Mouse (Mus musculus): ENCODE results near the gene Thtpa.
A peak's percentile ranks its signal among the peaks of the same experiment; 100 is the strongest.

The Thtpa gene

DNA sequence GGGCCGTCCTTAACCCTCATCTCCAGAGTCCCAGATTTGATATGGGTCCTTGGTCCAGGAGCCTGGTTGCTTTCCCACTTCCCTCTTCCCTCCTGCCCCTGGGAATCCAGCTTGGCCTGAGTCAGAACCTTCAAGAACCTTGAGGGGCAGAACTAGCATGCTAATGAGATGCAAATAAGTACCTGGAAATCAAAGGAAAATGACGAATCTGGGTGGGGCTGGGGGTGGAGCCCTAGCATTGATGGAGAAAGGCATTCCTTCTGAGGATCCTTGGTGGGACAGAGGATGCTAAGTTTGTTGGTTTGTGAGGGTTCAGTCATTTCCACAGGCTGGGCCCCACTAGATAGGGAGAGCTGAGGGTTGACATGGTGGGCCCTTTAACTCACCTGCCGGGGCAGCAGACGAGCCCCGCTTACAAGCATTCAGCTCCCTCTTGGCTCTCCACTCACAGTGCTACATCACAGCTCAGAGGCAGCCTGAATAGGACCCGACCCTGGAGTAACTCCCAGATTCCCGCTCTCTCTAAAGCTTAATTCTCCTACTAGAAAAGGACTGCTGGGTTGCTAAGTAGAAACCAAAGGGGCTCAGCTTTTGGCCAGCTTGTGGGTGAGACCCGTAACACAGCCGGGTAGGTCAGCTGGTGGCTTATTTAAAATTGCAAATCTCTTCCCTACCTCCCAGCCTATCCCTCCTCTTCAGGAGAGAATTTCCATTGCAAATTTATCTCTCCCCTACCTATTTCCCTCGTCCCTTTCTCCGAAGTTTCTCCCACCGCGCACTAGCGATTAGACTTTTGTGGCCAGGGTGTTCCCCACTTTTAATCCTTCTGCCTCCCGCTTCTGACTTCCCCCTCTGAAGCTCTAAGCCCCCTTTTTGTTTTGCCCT is 16.9 kb upstream of the Thtpa start:
- DNase-seq (ENCODE audit: low read depth, low spot score), result no peak

DNA sequence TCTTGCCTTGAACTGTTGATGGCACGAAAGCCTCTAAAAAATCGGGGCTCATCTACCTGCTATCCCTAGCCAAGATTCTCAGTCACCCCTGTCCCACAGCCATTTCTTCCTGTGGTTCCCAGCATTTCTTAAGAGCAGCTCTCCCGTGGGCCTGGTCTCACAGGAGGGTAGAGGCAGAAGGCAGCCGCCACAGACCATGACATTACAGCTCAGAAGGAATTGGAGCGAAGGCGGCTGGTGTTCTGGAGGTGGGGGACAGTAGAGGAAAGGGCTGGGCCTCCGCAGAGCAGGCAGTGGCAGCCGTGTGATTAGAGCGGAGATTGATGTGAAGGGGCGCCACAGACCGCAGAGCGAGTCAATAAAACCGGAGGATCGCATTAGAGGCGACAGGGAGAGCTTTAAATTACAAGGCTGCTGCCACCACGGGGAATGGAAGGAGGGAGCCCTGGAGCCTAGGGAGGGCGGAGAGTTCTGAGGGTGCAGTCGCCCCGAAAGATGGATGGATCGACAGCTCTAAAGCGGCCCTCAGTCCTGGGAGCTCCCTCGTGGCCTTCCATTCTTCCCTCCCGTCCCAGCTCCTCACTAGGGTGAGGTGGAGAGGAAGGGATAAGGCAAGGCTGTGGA is 16.1 kb upstream of the Thtpa start:
- no peak for DNase-seq (ENCODE audit: low read depth, low spot score)

DNA sequence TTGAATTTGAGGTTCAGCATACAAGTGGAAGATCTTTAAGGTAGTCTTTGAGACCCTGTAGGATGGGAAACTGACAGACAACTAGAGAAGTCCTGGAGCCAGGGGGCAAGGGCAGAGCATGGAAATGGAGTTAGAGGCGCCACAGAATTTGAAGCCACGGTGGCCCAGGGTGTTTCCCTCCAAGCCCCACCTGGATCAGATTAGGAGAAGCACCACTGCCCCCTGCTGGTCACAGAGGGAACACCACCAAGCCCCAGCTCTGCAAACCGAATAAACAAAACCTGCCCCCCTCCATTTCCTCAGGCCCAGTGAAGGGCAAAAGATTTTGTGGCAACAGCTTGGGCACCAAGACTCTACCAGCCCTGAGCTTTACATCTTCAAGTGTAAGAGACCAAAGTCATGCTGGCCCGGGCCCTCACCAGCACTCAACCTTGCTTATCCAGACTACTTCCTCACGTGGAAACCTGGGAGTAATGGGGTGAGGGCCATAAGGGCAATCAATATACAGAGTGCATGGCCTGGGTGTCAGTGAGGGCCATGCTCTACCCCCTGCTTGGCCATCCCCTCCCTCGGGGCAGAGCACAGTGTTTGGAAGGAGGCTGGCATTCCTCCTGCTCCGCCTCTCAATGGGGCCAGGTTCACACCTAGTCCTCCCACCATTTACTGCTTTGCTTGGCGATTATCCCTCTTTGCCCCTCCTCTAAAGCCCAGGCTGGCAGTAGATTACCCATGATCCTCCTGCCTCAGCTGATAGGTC is 15.2 kb upstream of the Thtpa start:
- DNase-seq (ENCODE audit: low read depth, low spot score), result peak; percentile 75

DNA sequence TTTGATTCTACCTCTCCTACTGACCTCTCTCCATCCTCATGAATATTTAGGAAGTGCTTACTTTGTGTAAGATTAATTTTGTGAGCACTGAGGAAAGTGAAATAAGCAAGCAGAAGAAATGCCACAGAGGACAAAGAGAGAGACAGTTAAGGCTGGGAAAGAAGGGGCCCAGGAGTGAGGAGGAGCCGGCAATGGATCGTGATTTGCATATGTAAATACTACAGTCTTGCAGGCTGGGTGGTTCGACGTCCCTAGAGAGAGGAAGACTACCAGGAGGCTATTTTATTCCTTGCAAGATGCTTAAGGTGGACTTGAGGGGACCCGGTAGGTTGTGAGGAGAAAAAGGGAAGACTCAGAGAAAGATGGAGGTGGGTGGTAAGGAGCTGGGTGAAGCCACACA is 13.5 kb upstream of the Thtpa start:
- no peak for DNase-seq (ENCODE audit: low read depth, low spot score)

DNA sequence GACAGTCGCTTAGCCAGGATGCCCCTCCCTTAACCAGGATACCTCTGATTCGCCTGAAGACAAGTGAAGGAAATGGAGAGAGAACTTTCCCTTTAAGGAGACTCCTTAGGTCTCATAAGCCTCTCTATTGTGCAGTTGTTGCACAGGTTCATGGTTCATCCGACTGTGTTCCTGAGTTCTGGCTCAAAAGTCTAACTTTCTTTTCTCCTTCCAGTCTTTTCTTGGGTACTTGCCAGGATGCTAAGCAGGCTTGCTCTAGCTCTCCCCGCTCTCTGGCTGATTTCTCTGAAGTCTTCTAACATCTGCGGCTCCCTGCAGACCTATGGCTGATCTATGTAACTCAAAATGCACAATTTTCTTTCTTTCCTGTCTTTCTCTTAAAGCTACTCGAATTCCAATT is 11.1 kb upstream of the Thtpa start:
- no peak for DNase-seq (ENCODE audit: low read depth, low spot score)

DNA sequence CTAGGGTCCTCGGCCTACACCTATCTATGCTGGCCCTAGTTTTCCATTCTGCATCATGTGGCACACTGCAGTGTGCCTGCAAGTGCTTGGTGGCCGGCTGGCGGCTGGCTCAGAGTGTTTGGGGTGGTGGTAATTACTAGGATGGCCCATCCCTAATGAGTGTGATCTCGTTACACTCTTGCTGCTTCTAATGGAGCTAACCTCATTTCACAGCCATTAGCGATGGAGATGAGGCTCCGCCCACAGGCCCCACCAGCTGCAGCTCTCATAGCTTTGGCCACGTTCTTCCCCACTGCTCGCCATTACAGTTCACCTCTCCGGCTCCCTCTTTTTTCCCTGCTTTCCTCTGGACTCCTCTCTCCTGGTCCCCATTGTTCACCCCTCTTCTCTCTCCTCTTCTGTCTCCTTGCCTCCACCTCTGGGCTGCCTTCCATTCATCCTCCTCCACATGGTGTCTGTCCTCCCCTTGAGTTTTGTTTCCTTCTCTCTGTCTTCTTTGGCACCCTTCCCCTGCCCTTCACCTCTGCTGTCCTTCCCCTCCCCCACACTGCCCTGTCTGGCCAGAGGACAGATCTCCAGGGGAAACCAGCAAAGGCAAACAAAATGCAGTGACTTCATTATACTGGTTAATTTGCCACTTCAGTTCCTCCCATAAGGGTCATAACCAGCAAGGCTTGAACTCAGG is 9.1 kb upstream of the Thtpa start:
- DNase-seq (ENCODE audit: low read depth, low spot score), result no peak

DNA sequence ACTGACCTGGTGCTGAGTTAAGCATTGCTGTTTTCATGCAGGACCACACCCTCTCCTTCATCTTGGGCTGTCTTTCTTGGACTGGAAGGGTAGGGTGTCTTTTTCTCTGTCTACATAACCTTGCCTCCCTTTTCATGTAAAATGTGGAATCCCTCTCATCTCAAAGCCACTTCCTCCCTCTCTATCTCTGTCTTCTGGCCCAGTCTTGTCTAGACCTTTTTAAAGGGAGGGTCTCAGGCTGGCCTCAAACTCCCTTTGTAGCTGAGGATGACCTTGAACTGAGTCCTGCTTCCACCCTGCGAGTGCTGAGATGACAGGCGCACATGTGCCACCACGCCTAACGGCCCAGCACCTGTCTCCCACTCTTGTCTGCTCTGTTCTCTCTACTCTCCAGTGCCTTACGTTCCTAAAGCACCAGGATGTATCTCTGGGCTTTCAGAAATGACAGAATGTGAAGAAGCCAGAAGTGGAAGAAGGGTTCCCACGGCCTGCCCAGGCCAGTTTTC is 8.5 kb upstream of the Thtpa start:
- peak; percentile 68 for DNase-seq (ENCODE audit: low read depth, low spot score)

DNA sequence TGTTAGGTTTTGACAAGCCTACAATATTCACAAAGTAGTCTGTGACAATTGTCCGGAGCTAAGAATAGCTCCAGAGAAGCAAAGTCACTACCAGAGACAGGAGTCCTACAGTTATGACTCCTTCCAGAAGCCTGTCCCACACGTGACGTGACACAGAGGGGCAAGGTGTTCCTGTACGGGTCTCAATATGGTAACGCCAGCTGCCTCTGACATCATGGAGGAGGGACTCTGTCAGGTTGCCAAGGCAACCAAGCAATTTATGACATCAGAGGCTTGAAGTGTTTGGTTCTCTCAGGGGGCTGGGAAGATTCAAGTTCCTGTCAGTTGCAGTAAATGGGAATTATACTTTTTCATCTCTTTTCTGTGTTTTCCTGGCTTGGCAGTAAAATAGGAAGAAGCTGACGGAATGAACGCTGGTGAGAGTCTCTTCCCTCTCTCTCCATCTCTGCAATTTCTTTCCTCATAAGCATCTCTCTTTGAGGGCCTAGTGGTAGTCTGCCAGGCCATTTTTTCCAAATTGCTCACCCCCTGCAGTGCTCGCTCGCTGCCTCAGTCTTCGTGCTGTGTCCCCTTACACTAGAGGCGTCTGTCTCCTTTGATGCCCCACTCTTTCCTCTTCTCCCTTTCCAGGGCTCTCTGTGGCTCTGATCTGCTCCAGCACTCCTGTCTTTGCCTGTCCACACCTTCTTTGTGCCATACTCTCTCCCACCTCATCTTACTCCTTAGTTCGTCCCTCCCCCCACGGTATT is 5.2 kb upstream of the Thtpa start:
- no peak for DNase-seq (ENCODE audit: low read depth, low spot score)

DNA sequence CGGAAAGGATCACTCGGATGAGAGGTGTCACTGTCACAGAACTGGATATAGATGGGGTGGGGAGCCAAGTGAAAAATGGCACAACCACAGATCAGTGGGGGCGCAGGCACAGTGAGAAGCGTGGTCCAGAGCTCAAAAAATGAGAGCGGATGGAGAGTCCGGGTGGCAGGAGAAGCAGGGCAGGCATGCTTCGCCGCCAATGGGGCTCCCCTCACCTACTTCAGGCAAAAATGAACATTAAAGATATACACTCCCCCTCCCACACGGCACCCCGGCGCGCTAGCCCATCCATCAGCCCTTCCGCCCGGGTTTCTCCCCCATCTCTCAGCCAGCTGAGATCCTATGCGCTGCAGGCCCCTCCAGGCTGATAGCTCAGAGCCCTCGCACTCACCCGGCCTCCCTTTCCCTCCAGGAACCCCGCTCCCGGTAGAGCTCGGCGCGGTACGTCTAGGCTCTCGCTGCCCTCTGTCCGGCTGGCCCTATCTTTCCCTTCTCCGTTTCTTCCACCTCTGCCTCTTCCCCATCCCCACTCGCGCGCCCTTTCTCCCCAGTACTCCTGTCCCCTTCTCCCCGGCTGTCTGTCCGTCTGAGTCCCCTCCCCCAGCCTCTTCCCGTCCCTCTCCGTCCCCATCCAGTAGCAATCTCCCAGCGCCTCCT is 3.2 kb upstream of the Thtpa start:
- no peak for DNase-seq (ENCODE audit: low read depth, low spot score)

DNA sequence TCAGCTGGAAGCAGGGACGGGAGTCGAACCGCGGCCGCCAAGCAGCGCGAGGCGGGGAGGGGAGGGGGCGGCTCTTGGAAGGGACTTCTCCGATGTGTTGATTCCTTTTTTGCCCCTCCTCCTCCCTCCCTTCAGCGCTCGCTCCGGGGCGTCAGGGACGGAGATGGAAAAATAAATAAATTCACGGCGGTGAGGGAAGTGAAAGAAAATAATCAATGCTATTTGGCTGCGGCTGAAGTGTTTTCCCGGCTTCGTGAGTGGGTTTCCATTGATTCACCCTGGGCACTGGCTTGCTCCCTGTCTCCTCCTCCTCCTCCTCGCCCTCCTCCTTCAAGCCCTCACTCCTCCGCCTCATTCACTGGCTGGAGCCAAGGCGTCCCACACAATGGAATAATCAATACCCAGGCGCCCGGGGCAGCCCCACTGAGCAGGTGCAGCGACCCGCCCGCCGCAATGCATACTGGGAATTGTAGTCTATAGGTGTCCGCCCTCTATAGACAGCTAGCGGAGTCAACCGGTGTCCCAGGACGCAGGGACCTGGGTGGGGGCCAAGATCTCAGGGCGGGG is 2.5 kb upstream of the Thtpa start, which contains the start of gene Zfhx2:
Gene Zfhx2, minus strand, starts transcription at position 314 of the 567 bp plus-strand sequence.
- DNase-seq (ENCODE audit: low read depth, low spot score), result peak; percentile 84

DNA sequence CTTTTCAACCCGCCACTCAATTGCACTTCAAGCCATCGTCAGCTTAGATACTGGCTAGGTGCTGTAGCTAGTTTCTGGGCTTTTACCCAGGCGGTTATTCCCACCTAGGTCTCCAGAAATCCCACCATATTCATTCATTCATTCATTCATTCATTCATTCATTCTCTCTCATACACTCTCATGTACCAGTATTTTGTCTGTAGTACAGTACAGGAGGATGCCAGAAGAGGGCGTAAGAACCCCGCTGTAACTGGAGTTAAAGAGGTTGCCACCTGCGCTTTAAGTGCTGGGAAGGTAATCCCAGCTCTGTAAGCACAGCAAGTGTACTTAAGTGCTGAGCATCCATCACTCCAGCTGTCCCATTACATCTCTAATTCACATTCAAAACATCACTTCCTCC is 657 bp upstream of the Thtpa start:
- DNase-seq (ENCODE audit: low read depth, low spot score), result no peak

DNA sequence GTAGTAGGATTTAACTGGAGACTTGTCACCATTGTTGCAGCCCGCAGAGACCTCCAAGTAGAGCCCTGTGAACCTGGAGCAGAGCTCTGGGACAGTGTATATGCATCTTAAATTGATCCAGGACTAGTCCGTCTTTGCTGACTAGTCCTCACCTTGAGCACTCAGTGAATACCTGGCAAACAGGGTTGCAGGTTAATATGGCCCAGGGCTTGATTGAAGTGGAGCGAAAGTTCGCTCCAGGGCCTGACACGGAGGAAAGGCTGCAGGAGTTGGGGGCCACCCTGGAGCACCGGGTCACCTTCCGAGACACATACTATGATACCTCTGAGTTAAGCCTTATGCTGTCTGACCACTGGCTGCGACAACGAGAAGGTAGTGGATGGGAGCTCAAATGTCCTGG is 679 bp downstream of the Thtpa start:
- no peak for DNase-seq (ENCODE audit: low read depth, low spot score)

DNA sequence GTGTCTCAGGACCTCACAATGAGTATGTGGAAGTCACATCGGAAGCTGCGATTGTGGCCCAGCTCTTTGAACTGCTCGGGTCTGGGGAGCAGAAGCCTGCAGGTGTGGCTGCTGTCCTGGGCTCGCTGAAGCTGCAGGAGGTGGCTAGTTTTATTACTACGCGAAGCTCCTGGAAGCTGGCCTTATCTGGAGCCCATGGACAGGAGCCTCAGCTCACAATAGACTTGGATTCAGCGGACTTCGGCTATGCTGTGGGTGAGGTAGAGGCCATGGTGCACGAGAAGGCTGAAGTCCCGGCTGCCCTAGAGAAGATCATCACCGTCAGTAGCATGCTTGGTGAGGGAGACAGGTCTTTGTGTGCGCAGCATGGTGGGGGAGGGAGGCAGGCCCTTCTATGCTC is 1.1 kb downstream of the Thtpa start:
- no peak for DNase-seq (ENCODE audit: low read depth, low spot score)

DNA sequence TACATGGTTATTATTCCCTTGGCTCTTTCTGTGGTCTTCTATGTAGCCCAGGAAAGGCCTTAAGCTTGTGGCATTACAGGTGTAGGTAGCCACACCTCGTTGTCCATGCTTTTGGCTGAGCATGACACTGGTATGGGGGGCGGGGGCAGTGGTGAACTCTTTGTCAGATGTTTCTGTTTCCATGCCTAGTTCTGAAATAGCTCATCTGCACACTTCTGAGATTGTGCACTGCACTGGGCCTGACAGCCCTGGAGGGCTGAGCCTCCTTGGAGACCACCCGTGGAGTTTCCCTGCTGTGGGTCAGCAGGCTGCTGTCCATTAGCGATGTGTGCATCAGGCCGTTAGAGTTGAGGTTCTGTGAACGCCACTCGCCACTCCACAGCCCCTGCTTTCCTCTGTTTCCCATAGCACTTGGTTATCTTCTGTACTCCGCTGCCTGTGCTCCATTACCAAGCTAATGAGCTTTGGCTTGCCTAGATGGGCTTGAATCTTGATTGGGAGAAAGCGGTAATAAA is 2.0 kb downstream of the Thtpa start:
- no peak for DNase-seq (ENCODE audit: low read depth, low spot score)

DNA sequence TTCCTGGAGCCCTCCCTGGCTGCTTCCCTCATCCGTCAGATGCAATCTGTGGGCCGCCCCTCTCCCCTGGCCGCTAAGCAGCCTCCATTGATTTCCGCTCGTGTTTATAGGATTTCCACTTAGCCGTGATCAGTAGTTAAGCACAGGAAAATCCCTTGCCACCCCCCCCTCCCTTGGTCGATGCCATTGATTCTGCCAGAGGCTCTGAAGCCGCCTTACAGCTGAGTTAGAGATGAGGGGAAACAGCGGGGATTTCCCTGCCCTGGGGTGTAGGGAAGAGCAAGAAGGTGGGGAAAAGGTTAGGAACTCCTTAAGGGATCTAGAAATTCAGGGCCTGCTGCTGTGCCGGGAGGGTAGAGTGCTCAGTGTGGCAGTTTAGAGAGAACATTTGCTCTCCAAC is 3.1 kb downstream of the Thtpa start:
- no peak for DNase-seq (ENCODE audit: low read depth, low spot score)

DNA sequence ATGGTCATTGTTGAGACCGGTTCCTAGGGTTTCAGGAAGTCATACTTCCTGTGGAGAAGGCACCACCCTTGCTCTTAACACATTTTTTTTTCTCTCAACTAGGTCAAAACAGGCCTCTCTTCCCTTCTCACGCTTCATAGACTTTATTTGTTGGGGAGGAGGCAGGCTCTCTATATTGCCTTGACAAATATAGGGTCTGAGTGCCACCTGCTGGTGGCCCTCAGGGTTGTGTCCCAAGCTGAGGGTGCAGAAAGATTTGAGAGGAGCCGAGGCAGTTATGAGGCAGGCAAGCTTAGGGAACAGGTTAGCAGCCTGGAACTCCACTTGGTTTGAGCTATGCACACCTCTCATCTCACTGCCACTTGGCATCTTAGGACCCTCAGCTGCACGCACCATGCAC is 3.5 kb downstream of the Thtpa start:
- DNase-seq (ENCODE audit: low read depth, low spot score), result no peak

DNA sequence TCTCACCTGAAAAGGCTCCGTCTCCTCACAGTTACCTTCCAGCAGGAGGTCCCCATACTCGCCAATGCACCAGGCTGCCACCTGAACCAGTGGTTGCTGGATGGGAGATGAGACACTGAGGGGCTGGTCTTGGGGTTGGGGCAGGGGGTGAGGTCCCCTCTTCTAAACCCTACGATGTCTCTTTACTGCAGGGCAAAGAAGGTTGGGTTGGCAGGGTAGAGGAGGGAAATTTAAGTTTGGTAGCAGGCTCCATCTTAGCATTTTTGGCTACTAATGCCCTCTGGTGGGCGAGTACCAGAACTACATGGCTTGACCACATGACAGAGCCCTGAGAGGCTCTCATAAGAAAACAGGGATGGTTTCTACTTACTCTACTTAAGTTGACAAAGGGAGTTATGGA is 7.0 kb downstream of the Thtpa start:
- no peak for DNase-seq (ENCODE audit: low read depth, low spot score)

DNA sequence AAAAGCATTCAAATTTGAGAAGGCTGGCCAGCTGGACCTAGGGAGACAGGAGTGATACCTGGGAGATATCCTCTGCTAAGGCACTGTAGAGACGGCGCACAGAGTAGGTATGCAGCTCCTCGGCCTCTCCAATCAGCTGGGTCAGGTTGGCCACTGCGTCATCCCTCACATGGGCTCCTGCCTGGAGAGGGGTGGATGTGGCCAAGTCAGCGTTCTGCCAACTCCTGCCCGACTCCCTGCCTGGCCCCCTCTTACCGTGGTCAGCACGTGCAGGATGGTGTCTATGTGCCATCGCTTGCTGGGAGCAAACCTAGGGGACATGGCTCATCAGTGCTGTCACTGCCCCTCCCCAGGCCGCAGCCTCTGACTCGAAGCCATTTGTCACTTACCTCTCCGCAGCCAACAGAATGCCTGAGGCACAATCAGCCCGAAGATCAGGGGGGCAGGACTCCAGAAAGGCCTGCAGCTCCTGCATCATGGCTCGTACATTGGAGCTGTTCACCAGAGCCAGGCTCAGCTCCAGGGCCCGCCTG is 7.7 kb downstream of the Thtpa start:
- DNase-seq (ENCODE audit: low read depth, low spot score), result no peak

DNA sequence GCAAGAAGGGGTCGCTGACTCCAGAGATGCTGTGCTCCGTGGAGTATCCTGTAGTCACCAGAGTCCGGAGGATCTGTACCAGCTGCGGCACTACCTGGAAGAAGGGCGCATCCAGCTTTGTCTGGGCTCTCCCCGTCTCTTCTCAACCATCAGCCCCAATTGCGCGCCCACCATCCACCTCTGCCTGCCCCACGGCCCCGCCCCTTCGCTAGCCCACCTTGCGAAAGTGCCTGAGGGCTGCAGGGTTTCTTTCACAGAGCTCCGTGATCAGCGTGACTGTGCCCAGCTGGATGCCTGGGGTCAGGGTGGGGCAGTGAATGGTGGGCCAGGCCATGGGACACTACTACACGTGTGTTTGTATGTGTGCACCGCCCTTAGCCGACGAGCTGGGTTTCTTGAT is 9.8 kb downstream of the Thtpa start:
- no peak for DNase-seq (ENCODE audit: low read depth, low spot score)

DNA sequence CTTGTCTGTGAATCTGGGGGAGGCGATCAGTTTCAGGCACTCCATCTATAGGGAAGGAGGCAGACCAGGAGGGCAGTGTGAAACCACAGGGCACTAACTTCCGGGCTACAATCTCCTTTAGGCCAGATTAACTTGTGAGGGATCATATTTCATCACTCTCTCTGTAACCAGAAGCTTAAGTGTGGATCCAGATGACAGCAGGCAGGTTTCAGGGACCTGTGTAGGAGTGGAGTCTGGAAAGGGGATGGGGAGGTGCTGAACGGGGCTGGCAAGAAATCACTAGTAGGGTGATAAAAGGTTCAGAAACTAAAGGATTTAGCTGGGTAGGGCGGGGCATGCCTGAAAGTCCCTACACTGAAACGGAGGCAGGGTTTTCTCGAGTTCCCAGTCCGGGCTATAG is 10.8 kb downstream of the Thtpa start:
- no peak for DNase-seq (ENCODE audit: low read depth, low spot score)
